1 mouse cellular context compared by ENCODE assay signal in the genomic region with DNA sequence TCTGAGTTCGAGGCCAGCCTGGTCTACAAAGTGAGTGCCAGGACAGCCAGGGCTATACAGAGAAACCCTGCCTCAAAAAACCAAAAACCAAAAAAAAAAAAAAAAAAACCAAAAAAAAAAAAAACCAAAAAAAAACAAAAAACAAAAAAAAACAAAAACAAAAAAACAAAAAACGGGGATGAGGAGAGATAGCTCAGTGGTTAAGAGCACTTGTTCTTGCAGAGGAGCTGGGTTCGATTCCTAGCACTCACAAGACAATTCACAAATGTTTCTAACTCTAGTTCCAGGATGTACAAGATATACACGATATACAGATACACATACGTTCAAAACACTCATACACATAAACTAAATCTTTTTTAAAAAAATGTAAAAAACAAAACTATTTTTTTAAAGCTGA.
TF ChIP-seq lines count a peak whose summit lies in the region.

No protein-coding gene starts in this region.

TF ChIP-seq in MEL, 35 proteins besides CTCF, POLR2A, EP300 and RAD21:
- peak; percentile 83 for TF ChIP-seq ZNF384 (IDR thresholded peaks at IDR 0.05; ENCODE audit: low read depth, low read length)
